Mouse (Mus musculus) heart, embryonic 12.5 days (tissue): ENCODE measurements around the gene Lin52. TPM values are rescaled to one million over a fixed set of nuclear protein-coding genes. Genes with fewer than 3 reads are reported as not detected.

Experiments
- ATAC-seq: fragments of 200-750 bp; cut with Nextera tagmentation; 2 replicates; pipeline ENCODE4 v1.8.0; 2017; ENCODE audit warnings: moderate TSS enrichment, moderate library complexity; ENCODE audit not compliant: insufficient number of reproducible peaks, low FRiP score
- H3K27ac ChIP-seq: fragments of 300-500 bp; sonication (generic); 2 replicates; pipeline ENCODE4 v1.5.1; 2016; ENCODE audit warnings: mild to moderate bottlenecking, moderate library complexity; ENCODE audit not compliant: poor library complexity, severe bottlenecking
- H3K27me3 ChIP-seq: fragments of 300-500 bp; sonication (generic); replicated peaks from 2 replicates; pipeline ENCODE4 v1.6.1; 2016; ENCODE audit warnings: mild to moderate bottlenecking, moderate library complexity
- H3K36me3 ChIP-seq: fragments of 300-500 bp; sonication (generic); 2 replicates; pipeline ENCODE4 v1.6.1; 2016; ENCODE audit warnings: mild to moderate bottlenecking, moderate library complexity
- H3K4me1 ChIP-seq: fragments of 300-500 bp; sonication (generic); replicated peaks from 2 replicates; pipeline ENCODE4 v1.6.1; 2016; ENCODE audit warnings: mild to moderate bottlenecking
- H3K4me2 ChIP-seq: fragments of 300-500 bp; sonication (generic); 2 replicates; pipeline ENCODE4 v1.6.1; 2016; ENCODE audit warnings: mild to moderate bottlenecking, moderate library complexity
- H3K4me3 ChIP-seq: fragments of 300-500 bp; sonication (generic); 2 replicates; pipeline ENCODE4 v1.5.1; 2016; ENCODE audit warnings: mild to moderate bottlenecking
- H3K9ac ChIP-seq: fragments of 300-500 bp; sonication (generic); 2 replicates; pipeline ENCODE4 v1.6.1; 2016; ENCODE audit warnings: mild to moderate bottlenecking, moderate library complexity
- H3K9me3 ChIP-seq: fragments of 300-500 bp; sonication (generic); replicated peaks from 2 replicates; pipeline ENCODE4 v1.6.1; 2016; ENCODE audit warnings: mild to moderate bottlenecking, moderate library complexity
- WGBS: fragments of 180-500 bp; shearing (Covaris S2); methylation state at CpG from one replicate; pipeline ENCODE4 v1.1.7; 2016; 5-methylcytosine and 5-hydroxymethylcytosine counted together
- polyA plus RNA-seq: library from polyadenylated mRNA; unstranded; fragments of >200 nt; fragmentation: Nextera tagmentation; extraction: Ambion mirVana; gene quantifications from 2 replicates; pipeline ENCODE4 v1.2.1, GENCODE M21; 2016

The Lin52 gene
- polyA plus RNA-seq, 1 experiment from 2014 or later = 15.4 TPM

GRCm38 (mm10) chr12:84546028-84546427, 94.8 kb downstream of the Lin52 start:
- H3K4me3 ChIP-seq = no peak overlapping the region
- 5% methylated on average over 12 of the region's 12 CpGs for WGBS
- ATAC-seq = no peak
- no peaks in the 10 kb centered on the region for H3K27me3 ChIP-seq
- no peak overlapping the region for H3K4me2 ChIP-seq
- no peaks in the 10 kb centered on the region for H3K36me3 ChIP-seq
- no peak overlapping the region for H3K27ac ChIP-seq
- no peaks in the 10 kb centered on the region for H3K9me3 ChIP-seq
- H3K4me1 ChIP-seq = no peaks in the 10 kb centered on the region
- no peak overlapping the region for H3K9ac ChIP-seq

DNA sequence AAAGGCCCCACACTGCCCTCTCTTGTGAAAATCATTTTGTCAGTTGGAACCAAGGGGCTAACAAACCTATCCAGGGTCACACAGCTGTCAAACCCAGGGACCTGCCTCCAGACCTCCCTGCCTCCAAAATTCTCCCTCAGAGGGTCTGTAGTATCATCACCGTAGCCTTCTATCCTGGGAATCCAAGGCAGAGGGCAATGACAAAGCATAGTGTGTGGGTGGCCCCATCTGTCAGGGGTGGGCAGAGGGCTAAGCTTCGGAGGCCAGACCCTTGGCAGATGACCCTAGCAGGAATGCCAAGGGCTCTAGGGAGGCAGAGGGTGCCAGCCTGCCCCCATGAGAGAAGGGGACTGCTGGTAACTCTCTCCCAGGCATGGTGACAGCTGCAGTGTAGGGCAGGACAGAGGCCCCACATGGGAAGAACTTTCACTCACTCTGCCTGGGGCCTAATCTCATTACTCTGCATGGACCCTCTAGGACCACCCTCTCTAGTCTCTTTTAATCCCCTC, 95.4 kb downstream of the Lin52 start:
- WGBS = 65% methylated on average over 2 of the region's 2 CpGs
- no peak for ATAC-seq
- no peaks in the 10 kb centered on the region for H3K9me3 ChIP-seq
- H3K36me3 ChIP-seq = no peaks in the 10 kb centered on the region
- H3K27ac ChIP-seq = no peak overlapping the region
- H3K27me3 ChIP-seq = no peaks in the 10 kb centered on the region
- no peak overlapping the region for H3K4me2 ChIP-seq
- H3K4me1 ChIP-seq = no peaks in the 10 kb centered on the region
- H3K9ac ChIP-seq = no peak overlapping the region
- H3K4me3 ChIP-seq = no peak overlapping the region

DNA sequence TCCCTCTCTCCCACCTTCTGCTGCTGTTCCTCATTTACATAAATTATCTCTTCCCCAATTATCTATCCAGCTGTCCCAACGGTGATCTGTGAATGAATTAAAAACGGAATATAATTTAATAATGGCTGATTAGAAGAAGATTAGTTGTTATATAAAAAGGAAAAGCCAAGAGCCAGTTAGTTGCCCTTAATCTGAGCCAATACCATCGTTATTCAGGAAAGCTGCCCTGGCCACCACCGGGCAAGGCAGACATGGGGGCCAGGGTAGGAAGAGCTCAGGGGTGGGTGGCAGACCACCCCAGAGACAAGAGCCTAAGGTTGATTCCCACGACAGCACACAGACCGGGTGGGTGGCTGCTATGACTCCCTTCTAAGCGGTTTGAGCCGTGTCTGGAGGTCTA, 97.0 kb downstream of the Lin52 start:
- H3K4me2 ChIP-seq = no peak overlapping the region
- no peak overlapping the region for H3K4me3 ChIP-seq
- no peak overlapping the region for H3K9ac ChIP-seq
- H3K27me3 ChIP-seq = no peaks in the 10 kb centered on the region
- 47% methylated on average over 8 of the region's 8 CpGs for WGBS
- H3K4me1 ChIP-seq = no peaks in the 10 kb centered on the region
- H3K9me3 ChIP-seq = no peaks in the 10 kb centered on the region
- ATAC-seq = no peak
- H3K27ac ChIP-seq = no peak overlapping the region
- H3K36me3 ChIP-seq = no peaks in the 10 kb centered on the region

DNA sequence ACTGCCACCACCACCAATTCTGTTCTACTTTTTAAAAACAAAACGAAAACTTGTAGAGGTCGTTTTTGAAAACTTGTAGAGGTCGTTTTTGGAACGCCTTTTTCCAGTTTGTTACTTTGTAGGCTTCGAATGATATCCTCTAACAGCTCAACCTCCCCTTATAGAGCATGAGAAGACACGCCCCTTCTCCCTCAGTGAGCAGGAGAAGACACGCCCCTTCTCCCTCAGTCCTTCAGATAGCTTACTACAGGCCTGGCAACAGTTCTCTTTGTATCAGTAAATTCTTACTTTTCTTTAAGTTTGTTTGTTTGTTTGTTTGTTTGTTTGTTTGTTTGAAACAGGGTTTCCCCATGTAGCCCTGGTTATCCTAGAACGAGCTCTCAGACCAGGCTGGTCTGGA, 104.0 kb downstream of the Lin52 start:
- Histone ChIP-seq H3K27me3 (no peaks in the 10 kb centered on the region), H3K4me2 (no peak overlapping the region), H3K27ac (no peak overlapping the region)

DNA sequence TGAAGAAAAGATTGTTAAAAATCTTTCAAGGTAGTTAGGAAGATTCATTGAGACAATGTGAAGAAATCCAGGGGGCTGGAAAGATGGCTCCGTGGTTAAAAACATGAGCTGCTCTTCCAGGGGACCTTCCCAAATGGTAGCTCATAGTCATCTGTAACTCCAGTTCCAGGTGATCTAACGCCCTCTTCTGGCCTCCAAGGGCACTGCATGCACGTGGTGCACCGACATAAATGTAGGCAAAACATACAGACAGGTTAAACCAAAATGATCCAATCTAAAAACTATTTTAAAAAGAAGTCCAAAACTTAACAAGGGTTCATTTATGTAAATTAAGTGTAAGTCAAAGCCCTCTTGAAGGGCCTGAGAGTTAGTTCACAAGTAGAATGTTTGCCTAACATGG, 111.3 kb downstream of the Lin52 start:
- H3K36me3 ChIP-seq = no peaks in the 10 kb centered on the region
- H3K9ac ChIP-seq = no peak overlapping the region
- no peak overlapping the region for H3K4me3 ChIP-seq
- H3K4me2 ChIP-seq = no peak overlapping the region
- H3K27ac ChIP-seq = no peak overlapping the region
- WGBS = 52% methylated on average over 4 of the region's 4 CpGs
- peaks cover 3% of the 10 kb centered on the region; the same call in 1 of the 2 replicates for H3K9me3 ChIP-seq
- no peaks in the 10 kb centered on the region for H3K4me1 ChIP-seq
- no peak for ATAC-seq
- H3K27me3 ChIP-seq = peaks cover 16% of the 10 kb centered on the region

More for the DNA sequence above, 104.0 kb downstream of the Lin52 start:
- Histone ChIP-seq H3K9ac (no peak overlapping the region), H3K4me3 (no peak overlapping the region), H3K36me3 (no peaks in the 10 kb centered on the region), H3K9me3 (peaks cover 3% of the 10 kb centered on the region; the same call in 1 of the 2 replicates), H3K4me1 (no peaks in the 10 kb centered on the region)
- ATAC-seq = no peak
- 61% methylated on average over 8 of the region's 8 CpGs for WGBS

GRCm38 (mm10) chr12:84567576-84567975, 116.4 kb downstream of the Lin52 start:
- Histone ChIP-seq H3K9ac (no peak overlapping the region), H3K27ac (no peak overlapping the region), H3K4me1 (peaks cover 27% of the 10 kb centered on the region), H3K4me3 (no peak overlapping the region), H3K27me3 (peaks cover 66% of the 10 kb centered on the region), H3K4me2 (no peak overlapping the region), H3K36me3 (no peaks in the 10 kb centered on the region), H3K9me3 (no peaks in the 10 kb centered on the region)
- 77% methylated on average over 6 of the region's 6 CpGs for WGBS
- no peak for ATAC-seq

DNA sequence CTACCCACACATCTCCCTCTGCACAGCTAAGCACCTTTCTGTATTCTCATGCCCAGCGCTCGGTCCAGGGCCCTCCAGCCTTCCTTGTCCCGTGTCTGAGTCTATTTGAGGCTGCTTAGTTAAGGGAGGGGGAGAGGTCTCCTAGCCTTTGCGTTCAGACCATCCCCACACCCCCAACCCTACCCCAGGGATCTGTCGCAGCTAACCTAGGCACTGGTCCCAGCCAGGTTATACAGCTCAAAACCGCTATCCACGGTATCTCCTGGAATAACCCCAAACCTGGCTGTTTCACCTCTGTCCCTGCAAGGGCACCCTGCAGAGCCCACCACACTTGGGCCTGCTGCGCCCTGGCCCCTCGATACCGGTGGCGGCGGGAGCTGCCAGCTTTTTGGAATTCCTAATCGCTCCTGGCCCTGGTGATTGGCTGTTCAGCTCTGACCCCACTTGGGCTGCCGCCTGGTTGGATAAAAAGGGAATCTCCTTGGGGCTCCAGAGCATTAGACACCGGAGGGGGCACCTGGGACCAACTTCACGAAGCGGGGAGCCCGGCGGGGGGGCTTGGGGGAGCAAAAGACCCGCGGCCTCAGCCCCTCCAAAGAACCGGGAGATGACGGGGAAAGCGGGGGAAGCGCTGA, 118.2 kb downstream of the Lin52 start, which contains the start of gene Vsx2:
Gene Vsx2 (plus strand): TSS at position 427 of the 635 bp plus-strand sequence.
- Histone ChIP-seq H3K4me2 (peak within 1 kb of the TSS; percentile 54), H3K9ac (0 out of 2 replicates have a peak within 1 kb of the TSS, but pooled peaks have one; percentile 31), H3K27ac (no peak within 1 kb of the TSS), H3K27me3 (peaks cover 81% of the 10 kb centered on the region), H3K4me3 (peak within 1 kb of the TSS; percentile 35), H3K4me1 (peaks cover 27% of the 10 kb centered on the region), H3K9me3 (no peaks in the 10 kb centered on the region), H3K36me3 (no peaks in the 10 kb centered on the region)
- 1% methylated on average over 25 of the region's 25 CpGs for WGBS
- no peak for ATAC-seq

- 0 out of 2 replicates have a peak overlapping the region, but pooled peaks have one; percentile 31 for H3K9ac ChIP-seq
- peaks cover 86% of the 10 kb centered on the region for H3K27me3 ChIP-seq
- peak overlapping the region; percentile 54 for H3K4me2 ChIP-seq
- peak overlapping the region; percentile 35 for H3K4me3 ChIP-seq
- no peak for ATAC-seq
- no peaks in the 10 kb centered on the region for H3K36me3 ChIP-seq
- H3K27ac ChIP-seq = no peak overlapping the region
- no peaks in the 10 kb centered on the region for H3K9me3 ChIP-seq
- WGBS = 1% methylated on average over 40 of the region's 40 CpGs
- H3K4me1 ChIP-seq = peaks cover 27% of the 10 kb centered on the region
Measured at GRCm38 (mm10) chr12:84569976-84570693, 118.9 kb downstream of the Lin52 start.

DNA sequence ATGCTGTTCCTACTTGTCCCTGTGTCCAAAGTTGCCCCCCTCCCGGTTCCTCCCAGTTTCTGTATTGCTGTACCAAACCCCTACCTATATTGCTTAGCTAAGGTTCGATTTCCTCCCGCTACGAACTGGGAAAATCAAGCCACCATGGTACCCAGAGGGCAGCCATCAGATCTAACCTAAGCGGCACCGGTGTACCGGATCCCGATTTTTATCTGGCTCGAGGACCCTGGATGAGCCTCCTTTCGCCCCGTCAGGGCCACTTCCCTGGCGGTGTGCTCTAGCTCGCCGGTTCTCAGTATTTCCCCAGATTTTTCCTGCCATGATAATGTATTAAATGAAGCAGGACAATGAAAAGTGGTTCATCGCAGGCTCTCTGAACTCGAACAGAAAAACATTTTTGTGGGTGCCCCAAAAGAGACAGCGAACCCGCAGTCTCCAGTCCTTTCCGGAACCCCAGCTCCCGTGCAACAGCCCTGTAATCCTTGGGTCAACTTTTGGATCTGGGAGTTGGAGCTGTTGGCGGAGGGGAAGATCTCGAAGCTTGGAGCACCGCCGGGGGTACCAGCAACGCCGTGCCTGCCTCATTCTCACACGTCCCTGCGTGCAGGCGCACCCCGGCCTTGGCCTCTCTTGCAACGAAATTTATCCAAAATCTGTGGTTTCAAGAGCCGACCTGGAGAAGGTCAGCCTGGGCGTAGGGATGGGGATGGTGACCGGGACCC, 119.6 kb downstream of the Lin52 start:
- H3K4me1 ChIP-seq = peaks cover 27% of the 10 kb centered on the region
- 1% methylated on average over 34 of the region's 34 CpGs for WGBS
- 0 out of 2 replicates have a peak overlapping the region, but pooled peaks have one; percentile 6 for H3K4me3 ChIP-seq

DNA sequence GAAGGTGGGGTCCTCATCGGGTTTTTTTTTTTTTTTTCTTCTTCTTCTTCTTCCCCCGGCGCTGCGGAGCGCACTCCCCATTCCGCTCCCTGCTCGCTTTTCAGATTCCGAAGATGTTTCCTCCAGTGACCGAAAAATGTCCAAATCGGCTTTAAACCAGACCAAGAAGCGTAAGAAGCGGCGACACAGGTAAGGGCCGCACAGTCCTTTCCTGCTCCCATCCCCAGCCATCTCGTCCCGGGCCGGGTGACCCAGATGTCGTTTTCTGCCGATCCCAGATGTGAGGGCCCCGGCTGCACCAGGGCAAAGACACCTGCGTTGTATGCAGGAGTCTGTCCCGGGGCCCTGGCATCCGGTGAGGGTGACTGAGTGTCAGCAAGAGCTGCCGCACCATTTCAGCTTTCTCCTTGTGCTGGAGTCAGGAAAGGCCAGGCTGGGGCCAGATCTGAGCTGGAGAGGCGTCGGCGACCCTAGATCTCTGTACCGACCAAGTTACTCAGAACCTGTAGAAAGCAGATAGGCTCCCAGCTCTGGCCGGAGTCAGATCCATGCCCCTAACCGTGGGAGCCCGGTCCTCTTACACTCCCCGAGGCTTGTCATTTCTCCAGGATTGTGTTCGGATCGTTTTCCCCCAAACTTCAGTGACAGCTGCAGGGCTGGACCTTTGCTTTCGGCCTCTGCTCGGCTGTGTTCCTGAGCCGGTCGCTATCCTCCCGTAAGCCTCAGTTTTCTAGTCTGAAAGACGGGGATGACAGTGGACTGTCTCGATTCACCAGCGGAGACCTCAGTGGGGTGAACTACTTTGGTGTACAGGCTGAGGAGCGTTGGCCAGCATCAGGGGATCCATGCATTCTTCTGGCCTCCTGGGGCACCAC, 120.5 kb downstream of the Lin52 start:
- 1% methylated on average over 43 of the region's 43 CpGs for WGBS
- no peak for ATAC-seq
- peak overlapping the region; percentile 11; the same call in 1 of the 2 replicates for H3K4me3 ChIP-seq
- H3K4me1 ChIP-seq = peaks cover 27% of the 10 kb centered on the region
- no peaks in the 10 kb centered on the region for H3K36me3 ChIP-seq
- H3K9me3 ChIP-seq = no peaks in the 10 kb centered on the region
- H3K9ac ChIP-seq = no peak overlapping the region
- H3K27me3 ChIP-seq = peaks cover 99% of the 10 kb centered on the region
- H3K4me2 ChIP-seq = peak overlapping the region; percentile 22
- H3K27ac ChIP-seq = no peak overlapping the region

More for the DNA sequence above, 119.6 kb downstream of the Lin52 start:
- H3K27me3 ChIP-seq = peaks cover 94% of the 10 kb centered on the region
- no peaks in the 10 kb centered on the region for H3K36me3 ChIP-seq
- H3K9ac ChIP-seq = no peak overlapping the region
- no peaks in the 10 kb centered on the region for H3K9me3 ChIP-seq
- H3K4me2 ChIP-seq = peak overlapping the region; percentile 22
- no peak for ATAC-seq
- H3K27ac ChIP-seq = no peak overlapping the region
